Mouse (Mus musculus): ENCODE results near the gene Ext2. TPM values are rescaled to one million over a fixed set of nuclear protein-coding genes. Genes with fewer than 3 reads are reported as not detected.

Ext2 gene
- polyA plus RNA-seq, 1 experiment: 48.8 TPM

DNA sequence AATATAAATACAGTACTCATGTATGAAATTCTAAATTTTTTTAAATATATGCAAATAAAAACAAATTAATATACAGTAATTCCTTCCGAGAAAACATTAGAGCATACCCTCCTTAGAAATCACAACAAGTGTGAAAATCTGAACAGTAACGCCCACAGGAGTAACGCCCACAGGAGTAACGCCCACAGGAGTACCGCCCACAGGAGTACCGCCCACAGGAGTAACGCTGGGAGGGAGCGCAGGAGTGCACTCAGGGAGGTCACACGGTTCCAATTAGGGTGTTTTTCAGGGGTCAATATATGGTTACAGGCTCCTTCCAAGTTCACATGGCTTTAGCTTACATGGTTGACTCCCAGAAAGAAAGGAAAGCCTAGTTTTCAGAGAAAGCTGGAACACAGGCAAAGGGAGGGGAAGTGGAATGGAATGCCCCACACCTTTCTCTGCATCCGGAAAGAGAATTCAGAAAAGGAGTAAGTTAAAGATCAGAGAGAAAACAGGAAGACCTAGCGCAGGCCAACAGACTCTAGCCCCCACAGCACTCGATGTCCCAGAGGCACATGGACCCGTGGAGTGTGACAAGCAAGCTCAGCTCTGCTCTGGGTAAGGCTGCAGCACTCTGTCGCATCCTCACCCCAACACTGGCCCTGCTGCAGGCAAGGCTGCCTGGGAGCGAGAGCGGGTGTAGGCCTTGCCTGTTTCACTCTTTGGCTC lies 50.2 kb downstream of the Ext2 start:
- TF ChIP-seq GATA1 (IDR thresholded peaks at IDR 0.05; ENCODE audit: low read length): no peak

DNA sequence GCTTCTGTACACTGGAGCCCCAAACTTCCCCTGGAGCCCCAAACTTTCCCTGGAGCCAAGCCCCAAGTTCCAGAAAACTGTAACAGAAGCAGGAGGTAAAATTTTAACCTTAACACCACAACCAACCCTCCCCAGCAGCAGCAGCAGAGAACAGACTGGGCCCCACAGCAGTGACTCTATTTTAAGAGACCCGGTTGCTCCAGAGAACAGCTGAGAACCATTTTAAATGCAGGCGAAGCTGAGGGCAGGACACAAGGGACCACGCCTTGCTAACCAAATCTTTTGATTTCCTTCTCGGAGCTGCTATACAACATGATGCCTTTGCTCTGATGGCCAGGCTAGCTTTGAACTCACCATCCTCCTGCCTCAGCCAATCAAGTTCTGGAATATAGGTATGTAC lies 51.5 kb downstream of the Ext2 start:
- no peak for TF ChIP-seq GATA1 (IDR thresholded peaks at IDR 0.05; ENCODE audit: low read length)

DNA sequence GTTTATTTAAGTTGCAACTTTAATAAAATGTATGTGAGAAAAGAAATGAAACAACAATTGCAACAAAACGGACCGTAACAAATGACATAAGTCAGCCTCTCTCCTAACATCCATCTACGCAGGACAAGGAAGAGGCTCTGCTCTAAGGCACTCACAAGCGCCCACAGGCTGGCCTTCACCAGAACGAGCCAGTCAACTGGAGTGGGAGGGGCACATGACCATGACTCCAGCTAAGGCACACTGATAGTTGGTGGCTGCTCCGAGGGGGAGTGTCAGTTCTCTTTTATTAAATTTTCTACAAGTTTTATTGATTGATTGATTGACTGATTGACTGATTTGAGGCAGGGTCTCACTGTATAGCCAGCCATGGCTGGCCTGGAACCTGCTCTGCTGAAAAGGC lies 52.5 kb downstream of the Ext2 start:
- no peak for TF ChIP-seq GATA1 (IDR thresholded peaks at IDR 0.05; ENCODE audit: low read length)

DNA sequence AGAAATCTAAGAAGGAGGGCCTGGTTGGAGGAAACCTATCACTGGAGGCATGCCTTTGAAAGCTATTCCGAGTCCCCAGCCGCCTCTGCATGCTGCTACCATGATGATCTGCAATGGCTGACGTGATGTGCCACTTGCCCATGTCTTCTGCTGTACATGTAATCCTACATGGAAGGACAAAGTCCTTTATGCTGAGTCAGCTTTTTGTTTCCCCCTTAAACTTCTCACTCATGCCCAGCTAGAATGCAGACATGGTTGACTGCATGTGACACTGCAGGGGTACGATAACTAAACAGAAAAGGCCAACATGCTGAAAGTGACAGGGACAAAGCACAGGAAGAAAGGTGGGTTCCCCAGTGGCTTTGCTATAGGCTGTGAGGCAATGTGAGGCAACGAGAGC lies 56.6 kb downstream of the Ext2 start:
- no peak for TF ChIP-seq GATA1 (IDR thresholded peaks at IDR 0.05; ENCODE audit: low read length)

DNA sequence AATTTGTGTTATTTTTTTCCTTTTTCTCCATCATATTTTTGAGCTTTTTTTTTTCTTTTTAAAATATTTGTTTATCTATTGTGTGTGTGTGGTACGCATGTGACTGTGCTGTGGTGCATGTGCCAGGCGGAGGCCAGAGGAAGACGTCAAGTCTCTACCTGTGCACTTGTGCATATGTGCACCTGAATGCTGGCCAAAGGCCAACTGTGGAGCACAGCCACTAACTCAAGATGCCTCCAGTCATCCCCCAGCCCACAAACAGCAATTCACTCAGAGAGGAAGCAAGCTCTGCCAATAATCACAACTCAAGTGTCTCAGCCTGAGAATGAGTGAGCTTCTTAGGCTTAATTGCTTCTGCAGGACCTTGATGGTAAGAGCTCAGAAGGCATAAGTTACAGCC lies 58.2 kb downstream of the Ext2 start:
- no peak for TF ChIP-seq GATA1 (IDR thresholded peaks at IDR 0.05; ENCODE audit: low read length)

DNA sequence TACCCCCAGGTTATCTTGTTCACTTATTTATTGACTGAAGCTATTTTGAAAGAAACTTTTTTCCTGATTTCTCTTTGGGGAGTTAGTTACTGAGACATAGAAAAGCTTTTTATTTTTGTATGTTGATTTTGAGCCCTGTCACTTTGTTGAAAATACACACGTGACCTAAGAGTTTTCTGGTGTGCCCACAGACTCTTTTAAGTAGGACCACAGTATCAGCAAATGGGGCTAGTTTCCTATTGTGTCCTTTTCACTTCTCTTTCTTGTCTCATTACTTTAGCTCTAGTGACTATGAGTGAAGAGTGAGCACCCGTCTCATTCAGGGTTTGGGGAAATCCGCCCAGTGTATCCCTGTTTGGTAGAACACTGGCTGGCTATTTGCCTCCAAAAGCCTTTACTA lies 62.0 kb downstream of the Ext2 start:
- no peak for TF ChIP-seq GATA1 (IDR thresholded peaks at IDR 0.05; ENCODE audit: low read length)

DNA sequence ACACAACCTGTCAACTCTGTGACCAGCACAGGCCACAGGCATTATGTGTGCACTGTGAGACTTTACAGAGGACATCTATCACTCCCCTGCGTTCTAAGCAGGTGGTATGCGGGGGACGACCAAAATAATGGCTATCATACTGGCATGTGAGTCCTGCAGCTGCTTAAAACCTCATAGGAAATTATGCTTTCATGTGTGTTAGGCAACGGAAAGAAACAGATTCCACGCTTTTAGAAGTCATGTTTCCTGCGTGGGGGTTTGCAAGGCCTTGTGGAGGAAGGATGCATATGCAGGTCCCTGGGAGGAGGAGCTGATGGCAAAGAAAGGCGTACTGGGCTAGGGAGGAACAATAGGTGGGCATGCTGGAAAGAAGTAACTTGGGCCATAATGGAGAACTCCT lies 63.2 kb downstream of the Ext2 start:
- no peak for TF ChIP-seq GATA1 (IDR thresholded peaks at IDR 0.05; ENCODE audit: low read length)

DNA sequence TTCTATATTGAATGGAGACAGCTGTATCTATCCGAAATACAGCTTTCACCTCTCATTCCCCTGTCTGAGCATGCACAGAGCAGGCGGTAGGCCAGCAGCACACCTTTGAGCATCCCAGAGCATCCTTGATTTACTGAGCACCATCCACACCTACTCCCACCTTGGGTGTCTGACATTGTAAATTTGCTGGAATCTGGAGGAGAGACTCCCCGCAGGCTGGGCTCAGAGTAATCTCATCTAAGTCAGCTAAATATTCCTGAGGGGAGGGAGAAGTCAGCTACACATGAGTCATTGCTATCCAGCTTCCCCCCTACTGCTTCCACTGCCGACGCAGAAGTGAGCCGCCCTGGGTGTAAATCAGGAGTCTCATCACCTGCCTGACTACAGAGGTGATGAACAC lies 64.1 kb downstream of the Ext2 start:
- no peak for TF ChIP-seq GATA1 (IDR thresholded peaks at IDR 0.05; ENCODE audit: low read length)

DNA sequence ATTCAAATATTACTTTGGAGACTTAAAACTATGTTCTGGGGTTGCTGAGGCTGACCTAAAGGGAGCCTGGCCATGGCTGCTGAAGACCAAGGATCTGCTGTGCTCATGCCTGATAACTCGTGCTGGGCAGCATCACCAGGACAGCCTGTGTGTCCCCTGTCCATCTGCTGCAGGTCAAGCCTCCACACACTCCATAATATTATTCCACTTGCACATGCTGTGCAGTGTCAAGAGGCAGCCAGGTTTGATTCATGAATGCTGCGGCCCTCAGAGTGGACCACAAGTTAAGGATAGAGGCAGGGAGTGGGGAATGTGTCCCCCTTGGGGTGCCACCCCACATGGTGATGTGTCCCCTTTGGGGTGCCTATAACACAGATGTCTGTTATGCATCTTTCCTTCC lies 68.0 kb downstream of the Ext2 start:
- no peak for TF ChIP-seq GATA1 (IDR thresholded peaks at IDR 0.05; ENCODE audit: low read length)

DNA sequence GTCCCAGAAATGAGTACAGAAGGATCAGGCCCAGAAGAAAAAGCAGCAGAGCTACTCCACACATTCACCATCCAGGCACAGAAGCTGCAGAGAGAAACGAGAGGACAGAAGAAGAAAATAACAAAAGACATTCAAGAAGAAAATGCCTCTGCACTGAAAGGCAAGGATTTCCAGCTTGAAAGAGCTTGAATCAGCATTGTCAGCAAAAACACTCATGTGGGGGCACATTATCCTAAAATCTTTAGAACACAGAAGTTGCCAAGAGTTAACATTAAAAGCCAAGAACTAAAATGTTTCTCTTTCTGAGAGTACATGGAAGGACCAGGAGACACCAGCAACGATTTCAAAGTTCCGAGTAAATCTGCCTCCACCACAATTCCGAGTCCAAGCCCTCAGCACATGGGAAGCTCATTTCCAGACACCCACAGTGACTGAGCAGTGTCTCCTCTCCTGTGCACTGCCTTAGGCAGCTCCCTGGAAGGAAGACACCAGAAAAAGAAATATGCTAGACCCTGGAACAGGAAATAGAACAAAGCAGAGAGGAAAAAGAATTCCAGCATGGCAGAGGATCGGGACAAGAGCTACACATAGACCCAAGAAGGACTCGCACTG lies 69.1 kb downstream of the Ext2 start:
- no peak for TF ChIP-seq GATA1 (IDR thresholded peaks at IDR 0.05; ENCODE audit: low read length)

DNA sequence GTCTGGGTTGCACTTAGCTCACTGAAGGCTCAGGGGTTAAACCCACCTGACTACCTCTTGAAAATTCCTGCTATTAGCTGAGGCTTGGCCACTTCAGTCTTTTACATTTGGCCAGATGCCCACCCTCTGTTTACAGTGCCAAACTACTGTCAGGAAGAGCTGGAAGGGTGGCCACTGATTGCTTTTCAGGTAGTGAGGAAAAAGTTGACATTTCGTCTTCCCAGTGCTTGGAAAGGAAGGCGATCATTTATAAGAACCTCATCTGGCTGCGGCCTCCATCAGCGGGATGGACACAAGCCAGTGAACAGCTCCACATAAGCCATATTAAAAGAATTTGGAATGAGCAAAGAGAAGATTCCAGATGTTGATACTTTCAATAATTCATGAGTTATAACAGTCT lies 72.7 kb downstream of the Ext2 start:
- no peak for TF ChIP-seq GATA1 (IDR thresholded peaks at IDR 0.05; ENCODE audit: low read length)

DNA sequence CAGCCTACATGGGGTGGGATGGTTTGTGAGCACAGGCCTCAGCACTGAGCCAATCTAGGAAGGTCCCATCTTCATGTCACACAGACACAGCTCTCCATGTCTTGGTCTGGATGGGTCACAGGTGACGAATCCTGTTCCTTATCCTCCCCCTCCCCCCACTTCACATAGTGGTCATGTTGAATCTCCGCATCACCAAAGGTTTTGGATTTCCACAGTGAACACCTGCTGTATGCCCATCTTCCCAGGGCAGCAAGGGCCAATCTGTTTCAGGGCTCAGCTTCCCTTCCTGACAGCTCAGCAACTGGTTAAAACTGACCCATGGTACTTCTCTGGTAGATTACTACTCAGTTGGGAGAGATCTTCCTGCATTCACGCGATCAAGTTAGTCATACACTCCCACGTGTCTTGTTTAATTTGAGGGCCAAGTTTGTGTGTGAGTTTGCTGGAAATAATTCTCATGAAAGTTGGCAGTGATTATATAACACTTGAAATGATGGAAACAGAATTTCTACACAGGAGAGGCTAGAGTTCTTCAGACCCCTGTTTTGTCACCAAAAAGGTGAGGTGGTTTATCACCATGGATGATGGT lies 74.7 kb downstream of the Ext2 start:
- no peak for TF ChIP-seq GATA1 (IDR thresholded peaks at IDR 0.05; ENCODE audit: low read length)

DNA sequence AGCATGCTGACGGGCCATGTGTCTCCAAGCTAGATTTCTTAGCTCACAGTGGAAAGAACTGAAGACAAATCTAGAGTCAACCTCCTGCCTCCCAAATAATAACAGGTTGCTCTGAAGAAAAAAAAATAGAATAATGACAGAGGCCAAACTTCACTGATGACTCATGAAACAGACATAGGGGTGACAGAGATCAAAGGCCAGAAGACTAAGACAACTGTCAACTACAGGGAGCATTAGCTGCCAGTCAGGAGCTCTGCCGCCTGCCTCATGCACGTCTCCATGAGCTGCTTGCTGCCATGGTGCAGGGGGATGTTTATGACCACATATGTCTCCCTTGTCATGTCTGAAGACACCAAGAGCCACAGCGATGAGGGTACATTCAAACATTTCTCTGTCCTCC lies 75.7 kb downstream of the Ext2 start:
- no peak for TF ChIP-seq GATA1 (IDR thresholded peaks at IDR 0.05; ENCODE audit: low read length)

DNA sequence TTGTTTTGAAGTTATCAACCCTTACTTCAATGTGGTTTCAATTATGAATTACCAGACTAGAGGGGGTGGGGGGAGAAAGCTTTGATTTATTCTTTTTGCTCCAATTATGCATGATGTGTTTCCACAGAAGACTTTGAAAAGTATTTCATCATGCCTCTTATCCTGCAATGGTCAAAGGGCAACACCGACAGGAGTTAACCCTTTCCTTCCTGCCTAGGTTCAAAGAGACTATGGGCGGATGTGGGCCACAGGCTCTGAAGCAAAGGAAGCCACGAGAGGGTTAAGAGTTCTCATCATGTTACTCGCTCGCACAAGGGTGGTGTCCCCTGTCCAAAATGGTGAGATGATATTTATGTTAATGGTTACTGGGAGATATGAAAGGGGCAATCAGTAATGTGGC lies 76.2 kb downstream of the Ext2 start:
- TF ChIP-seq GATA1 (IDR thresholded peaks at IDR 0.05; ENCODE audit: low read length): no peak

DNA sequence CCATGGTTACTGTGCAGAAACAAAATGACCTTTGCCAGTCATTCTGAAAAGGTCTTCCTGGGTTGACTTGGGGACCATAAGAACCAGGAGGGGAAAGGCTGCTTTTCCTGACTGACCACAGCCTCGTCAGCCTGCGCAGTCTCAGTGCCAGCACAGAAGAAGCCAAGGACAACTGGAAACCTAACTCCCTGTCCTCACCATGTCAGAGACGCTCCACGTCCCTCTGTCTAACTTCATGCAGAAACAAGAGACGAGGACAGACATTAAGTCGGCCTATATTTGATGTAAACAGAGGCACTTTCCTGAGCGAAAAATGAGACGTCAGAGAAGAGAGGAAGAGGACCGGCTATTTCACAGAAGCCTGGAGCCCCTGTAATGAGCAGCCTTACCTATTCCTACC lies 76.6 kb downstream of the Ext2 start:
- no peak for TF ChIP-seq GATA1 (IDR thresholded peaks at IDR 0.05; ENCODE audit: low read length)

DNA sequence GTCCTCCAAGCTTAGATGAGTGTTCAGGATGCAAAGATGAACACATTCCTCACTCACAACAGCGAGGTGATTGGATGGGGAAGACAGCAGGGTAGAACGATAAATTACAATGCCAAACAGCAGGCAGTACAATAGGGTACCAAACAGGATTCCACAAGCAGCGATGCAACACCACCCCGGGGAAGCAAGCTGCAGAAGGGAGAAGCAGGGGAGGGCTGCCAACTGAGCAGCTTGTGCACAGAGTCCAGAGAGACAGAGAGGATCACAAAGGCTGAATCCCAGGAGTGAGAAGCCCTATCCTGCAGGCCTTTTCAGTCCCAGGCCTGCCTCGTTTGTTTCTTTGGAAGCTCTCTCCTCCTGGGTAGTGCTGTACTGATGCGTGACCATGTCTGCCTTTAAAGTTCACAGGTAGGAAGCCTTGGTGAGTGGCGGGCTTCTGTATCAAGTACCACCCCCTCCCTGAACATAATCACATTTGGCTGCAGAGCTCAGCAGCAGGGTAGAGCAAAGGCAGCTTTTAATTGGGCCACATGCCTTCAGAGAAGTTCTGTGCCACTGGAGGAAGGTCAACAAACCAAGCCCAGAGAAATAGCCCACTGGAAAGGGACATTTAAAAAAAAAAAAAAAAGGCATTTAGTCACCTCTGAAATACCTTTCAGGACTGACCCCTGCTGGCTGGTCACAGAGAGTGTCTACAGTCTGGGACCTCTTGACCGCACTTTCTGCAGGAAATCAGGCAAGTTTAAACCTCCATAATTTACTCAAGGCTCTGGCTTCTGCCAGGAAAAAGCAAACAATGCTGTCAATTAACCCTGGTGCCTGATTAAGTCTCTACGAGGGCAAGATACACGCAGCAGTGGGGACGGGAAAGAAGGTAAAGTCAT lies 77.8 kb downstream of the Ext2 start:
- no peak for TF ChIP-seq GATA1 (IDR thresholded peaks at IDR 0.05; ENCODE audit: low read length)
